Mouse (Mus musculus) gastrocnemius, adult 18-20 months (tissue): ENCODE data around the gene Ostm1. TPM values are rescaled to one million over a fixed set of nuclear protein-coding genes. Genes with fewer than 3 reads are reported as not detected.

ENCODE experiments used
- DNase-seq: peaks from one replicate; pipeline ENCODE4 v3.0.0; 2021; ENCODE audit warnings: low spot score
- total RNA-seq, 2 experiments: library from RNA; stranded (reverse); gene quantifications; 2 replicates each; pipeline ENCODE4 v1.2.3; 2021

The Ostm1 gene
- total RNA-seq, 2 experiments from 2014 or later: 18.3 to 24.3 TPM

GRCm38 (mm10) chr10:42734546-42735060 is 151.0 kb downstream of the Ostm1 start:
- DNase-seq: peak; percentile 14

GRCm38 (mm10) chr10:42751813-42752212 is 168.2 kb downstream of the Ostm1 start:
- DNase-seq: no peak

Other genes with a start within 250 kb of the Ostm1 start
- gene Afg1l, start 105.3 kb upstream of the Ostm1 start, total RNA-seq: 10 to 100 TPM in 1 of 2 experiments, 1 to 10 TPM in 1; 7.6 to 10.2 TPM
- 100 to 1,000 TPM; 171 to 175 TPM for gene Snx3, start 81.8 kb upstream of the Ostm1 start, total RNA-seq
- not detected for gene Nr2e1, start 190 bp upstream of the Ostm1 start, total RNA-seq
- 10 to 100 TPM; 26.9 to 27.7 TPM for gene Sec63, start 177.7 kb downstream of the Ostm1 start, total RNA-seq